Mouse (Mus musculus) left cerebral cortex, adult 18-20 months (tissue): ENCODE data around the gene Fam8a1. TPM values are rescaled to one million over a fixed set of nuclear protein-coding genes. Genes with fewer than 3 reads are reported as not detected.
A peak's percentile ranks its signal among the peaks of the same experiment; 100 is the strongest.

Experiments used
- DNase-seq, 2 experiments: peaks; one replicate each; pipeline ENCODE4 v3.0.0; 2021 to 2022; ENCODE audit warnings: low spot score in 2 of 2, mixed read lengths in 1 of 2
- total RNA-seq, 2 experiments: library from RNA; stranded (reverse); gene quantifications; 2 replicates each; pipeline ENCODE4 v1.2.3; 2021

Gene Fam8a1
- total RNA-seq, 2 experiments from 2014 or later, result 93.8 to 94.7 TPM

DNA sequence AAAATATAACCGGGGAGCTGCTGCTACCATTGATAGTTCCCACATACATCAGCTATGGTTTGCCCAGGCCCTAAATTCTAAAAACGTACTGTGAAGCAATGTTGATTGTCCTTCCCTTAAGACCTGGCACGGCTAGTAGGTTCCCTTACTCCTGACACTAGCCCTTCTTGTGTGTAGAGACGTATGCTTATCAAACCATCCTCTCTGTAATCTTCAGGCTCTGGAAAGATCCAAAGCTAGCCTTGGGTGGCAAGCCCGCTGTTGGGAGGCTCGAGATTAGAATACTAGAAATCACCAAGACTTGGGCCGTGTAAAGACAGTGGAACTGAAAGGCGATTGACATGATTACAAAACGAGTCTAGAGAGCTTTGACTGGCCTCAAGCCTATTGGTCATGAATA is 1.2 kb downstream of the Fam8a1 start:
- no peak for DNase-seq

DNA sequence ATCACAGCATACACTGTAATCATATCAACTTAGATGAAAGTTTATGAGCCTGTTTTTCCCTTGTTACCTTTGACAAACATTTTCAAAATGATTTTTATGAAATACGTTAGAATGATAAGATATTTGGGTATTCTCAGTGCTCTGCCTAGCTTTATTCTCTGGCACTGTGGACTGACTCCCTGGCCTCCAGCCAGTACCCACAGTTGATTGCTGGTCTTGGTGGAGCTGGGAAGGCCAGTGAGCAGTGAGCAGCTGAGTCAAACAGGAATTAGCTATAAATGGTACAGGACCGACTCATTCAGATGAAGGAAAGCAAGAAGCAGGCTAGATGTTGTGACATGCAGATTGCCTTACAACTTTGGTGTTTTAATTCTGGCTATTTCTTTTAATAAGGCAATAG is 5.3 kb downstream of the Fam8a1 start:
- no peak for DNase-seq

DNA sequence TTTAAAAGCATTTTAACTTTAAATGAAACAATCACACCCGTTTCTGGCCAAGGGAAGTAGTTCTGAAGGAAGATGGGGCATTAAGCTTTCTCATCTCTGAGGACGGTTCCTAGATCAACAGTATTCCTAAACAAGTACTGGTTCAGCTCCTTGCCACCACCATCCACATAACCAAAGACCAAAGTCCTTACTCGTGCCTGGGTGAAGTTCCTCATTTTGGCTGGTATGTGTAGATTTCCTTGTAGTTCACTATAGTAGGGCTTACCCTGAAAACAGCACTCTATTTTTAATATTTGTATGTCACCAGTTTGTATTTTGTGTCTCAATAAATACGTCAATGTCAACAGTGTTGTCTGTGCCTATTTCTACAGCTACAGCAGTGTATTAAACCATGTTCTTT is 8.4 kb downstream of the Fam8a1 start:
- DNase-seq, result no peak

DNA sequence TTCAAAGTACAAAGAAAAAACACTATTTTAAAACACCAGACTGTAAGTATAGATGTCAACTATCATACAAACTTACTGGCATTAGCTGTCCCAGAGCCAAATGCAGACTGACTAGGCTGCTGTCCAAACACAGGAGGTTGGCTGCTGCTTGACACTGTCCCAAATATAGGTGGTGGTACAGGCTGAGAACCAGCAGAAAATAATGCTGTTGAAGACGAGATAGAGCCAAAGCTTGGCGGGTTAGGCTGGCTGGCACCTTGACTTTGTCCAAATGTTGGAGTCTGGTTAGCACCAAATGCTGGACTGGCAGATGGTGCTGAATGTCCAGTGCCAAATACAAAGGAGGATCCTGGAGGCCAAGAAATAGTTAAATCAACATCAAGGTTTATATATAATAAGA is 13.6 kb downstream of the Fam8a1 start:
- DNase-seq, result no peak

DNA sequence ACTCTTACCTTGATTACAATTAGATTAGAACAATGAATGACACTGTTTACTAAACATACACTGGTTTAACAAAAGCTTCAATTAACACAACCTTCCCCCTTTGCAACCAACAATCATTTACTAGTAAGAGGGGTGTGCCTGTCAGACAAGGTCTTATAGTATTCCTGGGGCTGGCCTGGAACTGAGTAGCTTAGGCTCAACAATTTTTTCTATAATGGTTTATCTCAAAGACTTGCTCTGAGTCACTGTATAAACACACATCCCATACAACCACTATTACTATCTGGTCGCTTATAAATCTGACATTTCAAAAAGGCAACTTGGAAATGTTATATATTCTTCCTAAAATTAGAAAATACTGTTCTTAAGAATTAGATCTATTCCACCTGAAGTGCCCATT is 14.0 kb downstream of the Fam8a1 start:
- DNase-seq, result no peak

DNA sequence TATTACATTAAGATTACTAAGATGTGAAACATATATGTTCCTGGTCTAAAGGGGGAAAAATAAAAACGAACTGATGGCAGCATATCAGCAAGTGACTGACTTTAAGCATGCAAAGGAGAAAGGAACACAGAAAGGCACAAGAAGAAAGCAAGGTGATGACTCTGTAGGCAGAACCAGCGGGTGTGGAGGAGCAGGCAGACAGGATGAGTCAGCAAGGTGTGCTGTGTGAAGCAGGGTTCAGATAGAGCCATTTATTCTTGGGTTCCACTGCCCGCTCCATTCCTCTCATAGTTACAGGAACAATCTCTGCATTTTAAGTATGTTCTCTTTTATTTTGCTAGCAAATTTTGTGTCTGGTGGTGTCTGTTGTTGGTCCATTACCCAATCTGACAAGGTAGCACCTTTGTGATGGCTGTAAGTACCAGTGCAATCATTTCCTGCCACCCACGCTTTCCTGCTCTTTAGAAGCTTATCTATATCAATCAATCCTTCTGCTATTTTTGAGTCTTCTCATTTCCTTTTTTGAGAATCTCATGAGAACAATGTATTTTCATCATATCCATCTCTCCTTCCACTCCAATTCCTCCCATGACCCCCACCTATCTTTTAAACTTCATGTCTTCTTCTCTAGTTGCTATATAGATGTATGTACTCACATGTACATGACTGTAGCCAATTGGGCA is 21.4 kb downstream of the Fam8a1 start:
- DNase-seq, result no peak

DNA sequence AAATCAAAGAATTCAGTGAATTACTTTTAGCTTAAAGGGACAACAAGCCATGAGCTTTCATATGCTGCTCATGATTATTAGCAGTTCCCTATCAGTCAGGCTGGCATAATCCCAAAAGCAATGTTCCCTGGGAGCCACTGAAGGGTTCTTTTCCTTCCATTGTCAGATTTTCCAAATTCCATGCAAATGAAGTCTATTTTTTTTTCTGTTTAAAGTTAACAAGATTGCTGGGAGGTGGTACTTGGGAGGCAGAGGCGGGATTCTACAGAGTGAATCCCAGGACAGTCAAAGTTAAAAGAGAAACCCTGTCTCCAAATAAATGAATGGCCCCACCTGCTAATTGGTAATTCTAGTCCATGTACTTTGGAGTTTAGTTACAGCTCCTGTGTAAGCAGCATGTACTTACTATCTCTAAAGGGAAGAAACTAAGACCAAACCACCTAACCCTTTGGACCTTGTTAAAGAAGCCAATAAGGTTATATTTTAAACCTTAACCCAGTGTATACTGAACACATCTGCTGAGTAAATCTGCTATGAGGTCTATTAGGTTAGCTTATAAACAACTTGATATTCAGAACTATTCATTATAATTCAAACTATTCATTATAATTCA is 26.1 kb downstream of the Fam8a1 start:
- DNase-seq, result no peak

DNA sequence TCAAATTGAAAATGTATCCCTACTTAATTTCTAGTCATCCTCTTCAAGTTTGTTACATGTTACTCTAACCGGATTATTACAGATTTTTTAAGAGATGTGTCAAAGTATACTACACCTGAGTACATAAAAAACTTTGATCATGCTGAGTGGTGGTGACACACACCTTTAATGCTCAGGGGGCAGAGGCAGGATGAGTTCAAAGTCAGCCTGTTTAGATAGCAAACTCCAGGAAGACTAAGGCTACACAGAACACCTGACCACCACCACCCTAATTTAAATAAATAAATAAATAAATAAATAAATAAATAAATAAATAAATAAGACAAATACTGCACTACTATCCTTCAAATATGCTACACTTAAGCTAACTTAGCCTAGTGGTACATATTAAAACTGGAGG is 26.6 kb downstream of the Fam8a1 start:
- no peak for DNase-seq

DNA sequence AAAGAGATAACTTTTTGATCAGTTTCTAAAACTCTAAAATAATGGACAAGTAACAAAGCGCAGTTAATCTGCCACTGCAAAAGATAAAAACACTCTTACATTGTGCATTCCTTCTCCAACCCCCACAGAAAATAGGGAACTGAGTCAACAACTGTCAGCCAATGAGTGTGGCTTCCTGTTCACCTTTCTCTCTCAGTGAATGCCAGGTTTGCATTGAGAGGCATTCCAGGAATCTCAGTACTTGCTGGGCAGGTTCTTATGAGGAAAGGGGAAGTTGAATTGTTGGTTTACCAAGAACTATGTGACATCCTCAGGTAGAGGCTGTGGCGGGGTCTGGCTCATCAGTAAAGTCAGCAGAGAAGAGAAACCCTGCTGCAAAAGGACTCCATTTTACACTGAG is 27.5 kb downstream of the Fam8a1 start:
- DNase-seq, result no peak

DNA sequence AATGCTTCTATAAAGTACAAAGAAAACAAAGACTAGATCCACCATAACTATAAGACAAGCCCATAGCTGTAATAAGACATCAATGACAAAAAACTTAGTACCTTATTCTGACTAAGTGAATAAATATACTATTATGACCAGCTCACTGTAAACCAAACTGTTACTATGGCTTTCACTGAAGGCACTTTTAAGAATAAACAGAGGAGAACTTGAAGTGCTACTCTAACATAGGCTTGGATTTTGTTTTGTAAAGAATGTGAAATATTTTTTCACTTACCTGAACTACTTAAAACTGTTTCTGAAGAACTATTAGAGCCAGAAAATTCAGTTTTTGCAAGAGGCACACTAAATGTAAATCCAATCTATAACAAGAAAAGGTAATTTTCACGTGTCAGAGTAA is 30.1 kb downstream of the Fam8a1 start:
- no peak for DNase-seq

DNA sequence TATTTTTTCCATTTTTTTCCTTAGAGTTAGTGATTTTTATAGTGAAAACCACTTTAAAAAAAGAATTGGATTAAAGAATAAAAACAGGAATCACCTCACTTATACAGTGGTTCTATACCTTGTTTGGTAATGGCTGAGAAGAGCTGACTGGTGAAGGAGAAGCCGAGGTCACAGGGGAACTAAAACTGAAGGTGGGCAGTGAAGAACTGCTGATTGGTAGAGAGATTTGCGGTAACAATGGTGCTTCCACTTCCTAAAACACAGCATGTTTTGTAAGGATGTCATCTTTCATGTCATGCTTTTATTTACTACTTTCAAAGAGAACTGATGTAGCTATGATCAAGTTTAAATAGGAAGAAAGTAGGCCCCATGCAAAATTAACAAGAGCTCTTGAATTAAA is 32.2 kb downstream of the Fam8a1 start:
- no peak for DNase-seq

DNA sequence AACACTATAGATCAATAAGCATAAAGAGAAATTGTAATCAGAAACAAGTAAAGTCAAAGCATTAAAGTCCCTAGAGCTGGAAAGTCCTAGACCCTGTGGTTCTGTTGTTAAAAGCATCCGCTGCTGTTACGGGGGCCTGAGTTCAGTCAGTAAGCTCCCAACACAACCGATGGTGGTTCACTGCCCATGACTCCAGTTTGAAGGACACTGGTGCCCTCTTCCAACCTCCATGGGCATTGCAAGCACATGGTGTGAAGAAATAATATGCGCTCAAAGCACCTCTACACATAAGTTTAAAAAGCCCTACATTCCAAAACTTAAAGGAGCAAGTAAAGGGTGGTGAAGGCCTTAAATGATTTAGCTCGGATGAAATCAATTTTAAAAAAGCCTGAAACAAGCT is 33.8 kb downstream of the Fam8a1 start:
- DNase-seq, result no peak

DNA sequence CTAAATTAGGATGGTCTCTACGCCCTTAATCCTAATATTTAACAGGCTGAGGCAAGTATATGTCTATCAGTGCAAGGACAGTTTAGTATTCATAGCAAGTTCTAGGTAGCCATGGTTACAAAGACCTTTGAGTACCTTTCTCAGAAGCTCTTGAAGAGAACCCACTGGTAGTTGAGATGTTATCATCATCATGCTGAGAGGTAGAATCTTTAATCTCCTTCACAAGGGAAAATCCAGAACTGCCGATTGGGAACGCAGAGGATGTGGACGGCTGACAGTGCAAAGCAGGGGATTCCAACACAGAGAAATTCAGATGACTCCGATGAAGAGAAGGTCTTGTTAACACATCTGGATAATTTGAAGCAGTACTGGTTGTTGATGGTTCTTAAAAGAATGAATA is 44.2 kb downstream of the Fam8a1 start:
- no peak for DNase-seq

DNA sequence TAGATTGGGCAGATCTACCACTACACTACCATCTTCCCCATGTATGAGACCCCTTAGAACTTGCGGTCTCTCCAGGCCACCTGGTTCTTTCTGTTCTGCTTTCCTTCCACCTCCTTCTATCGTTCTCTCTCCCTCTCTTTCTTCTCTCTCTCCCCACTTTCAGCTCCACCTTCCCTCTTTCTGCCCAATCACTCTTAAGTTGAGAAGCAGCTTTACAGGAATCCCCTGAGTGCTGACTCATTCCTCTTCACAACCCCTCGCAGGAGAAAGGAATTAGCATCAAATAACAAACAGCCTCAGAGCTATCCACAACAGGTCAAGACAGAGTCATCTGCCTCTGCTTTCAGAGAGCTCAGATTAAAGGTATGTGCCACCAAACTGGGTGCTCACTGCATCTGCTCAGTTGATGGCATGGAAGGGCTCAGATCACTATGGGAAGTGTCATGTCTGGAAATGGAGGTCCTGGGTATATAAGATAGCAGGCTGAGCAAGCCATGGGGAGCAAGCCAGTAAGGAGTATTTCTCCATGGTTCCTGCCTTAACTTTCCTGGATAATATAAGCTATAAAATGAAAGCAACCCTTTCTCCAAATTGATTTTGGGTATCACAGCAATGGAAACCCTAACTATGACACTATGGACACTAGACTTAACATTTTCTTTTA is 46.8 kb downstream of the Fam8a1 start:
- DNase-seq, result no peak

DNA sequence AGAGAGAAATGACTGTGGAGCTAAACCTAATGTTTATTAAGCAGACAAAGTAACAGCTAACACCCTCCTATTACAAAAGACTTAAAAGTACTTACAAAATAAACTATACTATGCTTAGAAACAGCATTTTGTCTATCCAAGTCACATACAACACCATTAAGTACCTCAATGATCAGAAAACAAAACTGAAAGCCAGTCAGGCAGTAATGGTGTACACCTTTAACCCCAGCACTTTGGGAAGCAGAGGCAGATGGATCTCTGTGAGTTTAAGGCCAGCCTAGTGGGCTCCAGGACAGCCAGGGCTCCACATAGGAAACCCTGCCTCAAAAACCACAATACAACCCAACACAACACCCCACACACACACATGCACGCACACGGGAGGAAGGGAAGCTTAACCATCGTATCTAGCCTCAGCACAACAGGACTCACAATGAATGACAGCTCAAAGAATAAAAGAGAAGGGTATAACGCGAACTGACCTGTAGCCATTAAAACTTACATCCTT is 49.6 kb downstream of the Fam8a1 start:
- DNase-seq, result no peak

DNA sequence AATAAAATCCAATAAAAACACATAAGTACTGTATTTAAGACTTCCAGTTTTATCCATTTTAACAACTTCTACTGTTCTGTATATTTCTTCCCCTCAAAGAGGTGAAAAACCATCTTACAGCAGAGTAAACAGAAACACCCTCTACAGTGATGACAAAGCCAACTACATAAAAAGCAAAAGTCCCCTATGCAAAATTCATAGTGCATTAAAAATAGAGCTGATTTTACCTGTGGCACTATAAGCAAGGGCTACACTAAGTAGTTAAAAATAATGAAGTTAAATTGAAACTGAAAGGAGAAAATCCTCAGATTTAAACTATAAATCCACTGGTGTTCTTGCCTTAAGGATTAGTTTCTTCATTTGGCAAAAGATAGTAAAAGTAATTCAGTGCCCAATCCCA is 51.7 kb downstream of the Fam8a1 start:
- DNase-seq, result no peak

DNA sequence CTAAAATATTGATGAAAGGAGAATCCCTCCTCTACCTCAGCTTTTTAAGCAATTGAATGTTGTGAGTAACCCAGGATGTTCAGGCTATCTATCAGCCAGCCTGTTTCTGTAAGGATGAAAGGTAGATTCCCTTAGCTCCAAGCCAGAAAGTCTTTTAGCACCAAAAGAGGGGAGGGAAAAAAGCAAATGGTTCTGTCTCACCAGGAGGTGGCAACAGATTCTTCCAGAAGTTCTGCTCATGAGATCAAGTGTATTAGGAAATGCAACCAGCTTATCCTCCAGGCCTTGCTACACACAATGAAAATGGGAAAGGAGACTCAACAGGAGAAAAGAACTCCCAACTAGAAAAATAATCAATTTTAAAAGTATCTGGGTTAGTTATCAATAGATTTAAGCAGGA is 55.0 kb downstream of the Fam8a1 start:
- no peak for DNase-seq

DNA sequence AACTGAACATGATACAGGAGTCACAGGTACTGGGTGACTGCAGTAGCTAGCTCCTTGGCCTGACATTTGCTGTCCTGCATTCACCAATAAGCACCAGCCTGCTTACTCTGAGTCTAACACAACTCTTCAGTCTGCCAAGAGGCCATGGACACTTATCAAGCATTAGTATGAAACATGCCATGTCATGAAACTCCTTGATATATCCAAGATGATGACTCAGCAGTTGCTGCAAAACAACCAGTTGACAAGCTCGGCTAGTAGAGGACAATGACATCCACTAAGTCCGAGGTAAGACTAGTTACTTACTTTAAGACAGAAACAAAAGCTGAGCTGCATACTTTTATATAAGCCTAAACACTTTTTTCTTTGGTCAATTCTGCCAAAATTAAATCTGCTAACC is 55.9 kb downstream of the Fam8a1 start:
- no peak for DNase-seq

DNA sequence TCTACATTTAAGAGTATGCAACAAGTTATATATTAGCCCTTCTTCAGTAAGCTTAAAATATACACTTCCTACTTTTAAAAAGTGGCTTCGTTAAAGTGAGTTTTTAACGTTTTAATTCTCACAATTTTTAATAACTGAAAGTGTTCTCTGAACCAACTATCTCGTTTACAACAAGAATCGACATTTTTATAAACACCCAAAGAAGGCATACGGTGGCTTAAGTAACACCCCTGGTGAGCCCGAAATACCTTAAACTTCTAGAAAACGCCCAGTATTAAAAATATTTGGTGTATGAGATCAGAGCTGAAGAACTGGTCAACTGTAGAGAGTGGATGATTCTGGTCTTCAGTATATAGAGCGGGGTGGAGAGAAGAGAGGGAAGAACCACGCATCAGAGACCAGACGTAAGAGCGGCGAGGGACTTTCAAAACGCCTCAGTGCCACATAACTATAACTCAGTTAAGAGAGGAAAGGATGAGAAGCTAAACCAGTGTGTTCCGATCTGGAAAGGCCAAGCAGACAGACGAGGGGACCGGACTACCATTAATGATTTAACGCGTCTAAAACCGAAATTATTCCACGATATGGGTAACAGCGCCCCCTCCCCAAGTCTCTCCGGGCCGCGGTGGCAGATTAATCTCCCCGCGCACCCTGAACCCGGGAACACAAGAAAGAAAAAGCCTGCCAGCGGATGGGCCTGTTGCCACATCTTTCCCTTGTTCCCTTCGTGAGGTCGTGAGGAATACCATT is 57.1 kb downstream of the Fam8a1 start:
- DNase-seq, result no peak

DNA sequence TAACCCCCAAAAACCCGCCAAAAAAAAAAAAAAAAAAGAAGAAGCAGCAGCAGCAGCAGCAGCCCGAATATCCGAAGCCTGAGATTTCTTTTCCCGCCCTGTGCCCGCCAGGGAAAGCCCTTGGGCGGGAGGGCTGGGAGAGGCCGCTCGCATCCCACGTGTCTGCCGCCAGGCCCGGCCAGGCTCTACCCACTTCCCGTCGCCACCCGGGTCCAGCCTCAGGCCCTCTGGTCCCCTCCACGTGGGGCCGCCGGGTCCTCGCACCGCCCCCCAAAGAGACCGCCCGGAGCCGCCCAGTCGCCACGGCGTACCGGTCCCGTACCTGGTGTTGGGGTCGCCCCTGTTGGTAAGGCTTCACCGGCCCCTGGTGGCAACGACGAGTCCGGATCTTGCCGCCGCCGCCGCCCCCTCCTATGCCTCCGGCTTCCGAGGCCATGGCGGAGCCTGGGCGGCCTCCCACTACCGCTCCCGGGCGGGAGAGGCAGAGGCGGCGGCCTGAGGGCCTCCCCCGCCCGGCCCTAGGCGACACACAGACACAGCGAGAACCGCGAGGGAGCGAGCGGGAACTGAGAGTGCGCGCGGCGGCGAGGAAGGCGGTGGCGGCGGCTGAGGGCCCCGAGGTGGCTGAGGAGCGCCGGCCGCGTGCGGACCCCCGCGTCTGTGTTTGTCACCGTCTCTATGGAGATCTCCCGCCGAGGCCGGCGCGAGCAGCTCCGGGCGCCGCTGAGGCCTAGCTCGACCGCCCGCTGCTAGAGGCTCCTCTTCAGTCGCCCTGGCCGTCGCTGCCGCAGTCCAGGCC is 57.9 kb downstream of the Fam8a1 start:
- peak; percentile 30 to 53 for DNase-seq
